Mouse (Mus musculus) right cerebral cortex, postnatal 14 days (tissue): ENCODE measurements around the gene Gm20388.
"Not testable (repeated sequence)": the region's sequence is repeated elsewhere in the genome, so short reads cannot be mapped to it uniquely, and the experiment has no call there.

Experiments used
- DNase-seq: peaks from one replicate; pipeline ENCODE4 v3.0.0; 2022

The Gm20388 gene

GRCm38 (mm10) chr8:123805209-123805717, 3894.6 kb downstream of the Gm20388 start:
- DNase-seq: no peak

GRCm38 (mm10) chr8:123805718-123806373, 3895.2 kb downstream of the Gm20388 start, which contains the start of gene Rab4a:
Gene Rab4a, plus strand, starts transcription at chr8:123805985.
- DNase-seq: peak; percentile 89

GRCm38 (mm10) chr8:123806374-123806935, 3895.8 kb downstream of the Gm20388 start:
- no peak for DNase-seq

GRCm38 (mm10) chr8:123807024-123807431, 3896.4 kb downstream of the Gm20388 start:
- no peak for DNase-seq

GRCm38 (mm10) chr8:123807852-123808573, 3897.4 kb downstream of the Gm20388 start:
- no peak for DNase-seq

GRCm38 (mm10) chr8:123808671-123809070, 3898.0 kb downstream of the Gm20388 start:
- DNase-seq: no peak

- DNase-seq: not testable (repeated sequence)
Observed at GRCm38 (mm10) chr8:123809342-123809741, 3898.7 kb downstream of the Gm20388 start.

- DNase-seq: no peak
Observed at GRCm38 (mm10) chr8:123812227-123812626, 3901.6 kb downstream of the Gm20388 start.

- DNase-seq: no peak
Observed at GRCm38 (mm10) chr8:123813173-123813891, 3902.7 kb downstream of the Gm20388 start.

- DNase-seq: no peak
Observed at GRCm38 (mm10) chr8:123813892-123814266, 3903.2 kb downstream of the Gm20388 start.

- no peak for DNase-seq
Observed at GRCm38 (mm10) chr8:123815325-123815724, 3904.7 kb downstream of the Gm20388 start.

GRCm38 (mm10) chr8:123816939-123817338, 3906.3 kb downstream of the Gm20388 start:
- DNase-seq: no peak

GRCm38 (mm10) chr8:123817747-123818146, 3907.1 kb downstream of the Gm20388 start:
- no peak for DNase-seq

- DNase-seq: no peak
Observed at GRCm38 (mm10) chr8:123819683-123820610, 3909.3 kb downstream of the Gm20388 start.

GRCm38 (mm10) chr8:123820780-123821179, 3910.1 kb downstream of the Gm20388 start:
- DNase-seq: no peak

- no peak for DNase-seq
Observed at GRCm38 (mm10) chr8:123823111-123823510, 3912.5 kb downstream of the Gm20388 start.

GRCm38 (mm10) chr8:123823532-123824123, 3913.0 kb downstream of the Gm20388 start:
- no peak for DNase-seq

- DNase-seq: no peak
Observed at GRCm38 (mm10) chr8:123826001-123826400, 3915.4 kb downstream of the Gm20388 start.

- DNase-seq: no peak
Observed at GRCm38 (mm10) chr8:123826758-123827157, 3916.1 kb downstream of the Gm20388 start.

- no peak for DNase-seq
Observed at GRCm38 (mm10) chr8:123827523-123827922, 3916.9 kb downstream of the Gm20388 start.

GRCm38 (mm10) chr8:123832757-123833156, 3922.1 kb downstream of the Gm20388 start:
- peak; percentile 56 for DNase-seq
